Mouse (Mus musculus) embryonic facial prominence, embryonic 14.5 days (tissue): ENCODE measurements around the gene Gart. TPM values are rescaled to one million over a fixed set of nuclear protein-coding genes. Genes with fewer than 3 reads are reported as not detected.

ENCODE experiments used
- ATAC-seq: fragments of 200-750 bp; cut with Nextera tagmentation; 2 replicates; pipeline ENCODE4 v1.8.0; 2017; ENCODE audit warnings: low read depth, moderate number of reproducible peaks, moderate TSS enrichment
- DNase-seq: peaks from one replicate; pipeline ENCODE4 v3.0.0-alpha.2; 2015; ENCODE audit warnings: low spot score
- H3K27ac ChIP-seq: fragments of 300-500 bp; sonication (generic); replicated peaks from 2 replicates; pipeline ENCODE4 v1.5.1; 2014; ENCODE audit warnings: low read depth, mild to moderate bottlenecking, low read length, moderate library complexity
- H3K27me3 ChIP-seq: fragments of 300-500 bp; sonication (generic); replicated peaks from 2 replicates; pipeline ENCODE4 v1.6.1; 2014; ENCODE audit warnings: low read length; ENCODE audit not compliant: control insufficient read depth, insufficient read depth
- H3K36me3 ChIP-seq: fragments of 300-500 bp; sonication (generic); 2 replicates; pipeline ENCODE4 v1.6.1; 2014; ENCODE audit warnings: low read length, mixed read lengths; ENCODE audit not compliant: control insufficient read depth, insufficient read depth
- H3K4me1 ChIP-seq: fragments of 300-500 bp; sonication (generic); 2 replicates; pipeline ENCODE4 v1.6.1; 2014; ENCODE audit warnings: antibody characterized with exemption, low read length; ENCODE audit not compliant: control insufficient read depth, insufficient read depth
- H3K4me2 ChIP-seq: fragments of 300-500 bp; sonication (generic); 2 replicates; pipeline ENCODE4 v1.6.1; 2014; ENCODE audit warnings: low read depth, mild to moderate bottlenecking, low read length, moderate library complexity, mixed read lengths
- H3K4me3 ChIP-seq: fragments of 300-500 bp; sonication (generic); 2 replicates; pipeline ENCODE4 v1.5.1; 2014; ENCODE audit warnings: low read depth, mild to moderate bottlenecking, low read length
- H3K9ac ChIP-seq: fragments of 300-500 bp; sonication (generic); 2 replicates; pipeline ENCODE4 v1.6.1; 2014; ENCODE audit warnings: low read depth, mild to moderate bottlenecking, low read length, moderate library complexity, mixed read lengths
- H3K9me3 ChIP-seq: fragments of 300-500 bp; sonication (generic); 2 replicates; pipeline ENCODE4 v1.6.1; 2016; ENCODE audit warnings: low read length; ENCODE audit not compliant: control insufficient read depth
- WGBS: fragments of 180-500 bp; shearing (Covaris S2); extraction: QIAGEN DNeasy Blood & Tissue Kit; methylation state at CpG from one replicate; pipeline ENCODE4 v1.1.7; 2014; 5-methylcytosine and 5-hydroxymethylcytosine counted together
- polyA plus RNA-seq: library from polyadenylated mRNA; unstranded; fragments of >200 nt; fragmentation: Nextera tagmentation; extraction: Ambion mirVana; gene quantifications from 2 replicates; pipeline ENCODE4 v1.2.1, GENCODE M21; 2014

Gart gene
- polyA plus RNA-seq, 1 experiment from 2014 or later: 84.5 TPM

- Histone ChIP-seq H3K4me1 (peaks cover 6% of the 10 kb centered on the region; the same call in 1 of the 2 replicates), H3K27me3 (no peaks in the 10 kb centered on the region), H3K4me3 (peak overlapping the region; percentile 81), H3K4me2 (peak overlapping the region; percentile 75), H3K9ac (peak overlapping the region; percentile 78), H3K9me3 (no peaks in the 10 kb centered on the region), H3K27ac (no peak overlapping the region), H3K36me3 (peaks cover 3% of the 10 kb centered on the region; the same call in 1 of the 2 replicates)
- WGBS: 2% methylated on average over 30 of the region's 75 CpGs
- ATAC-seq: peak; percentile 0; the same call in 1 of the 2 replicates
- peak; percentile 28 for DNase-seq
Observed at GRCm38 (mm10) chr16:91596779-91597671, 49.7 kb downstream of the Gart start.

GRCm38 (mm10) chr16:91596397-91596778 is 50.4 kb downstream of the Gart start:
- Histone ChIP-seq H3K9ac (peak overlapping the region; percentile 78), H3K9me3 (no peaks in the 10 kb centered on the region), H3K4me1 (peaks cover 6% of the 10 kb centered on the region; the same call in 1 of the 2 replicates), H3K4me2 (peak overlapping the region; percentile 75), H3K36me3 (peaks cover 3% of the 10 kb centered on the region; the same call in 1 of the 2 replicates), H3K4me3 (peak overlapping the region; percentile 81), H3K27me3 (no peaks in the 10 kb centered on the region), H3K27ac (no peak overlapping the region)
- ATAC-seq: no peak
- 19% methylated on average over 9 of the region's 9 CpGs for WGBS
- peak; percentile 43 for DNase-seq

- ATAC-seq (no peak), DNase-seq (no peak)
- Histone ChIP-seq H3K4me2 (no peak overlapping the region), H3K9ac (0 out of 2 replicates have a peak overlapping the region, but pooled peaks have one; percentile 5), H3K4me3 (no peak overlapping the region), H3K27me3 (no peaks in the 10 kb centered on the region), H3K36me3 (peaks cover 3% of the 10 kb centered on the region; the same call in 1 of the 2 replicates), H3K4me1 (peaks cover 6% of the 10 kb centered on the region; the same call in 1 of the 2 replicates), H3K9me3 (no peaks in the 10 kb centered on the region), H3K27ac (no peak overlapping the region)
- WGBS: 78% methylated on average over 6 of the region's 6 CpGs
Observed at GRCm38 (mm10) chr16:91595076-91595475, 51.7 kb downstream of the Gart start.

- no peak overlapping the region for H3K4me2 ChIP-seq
- no peak overlapping the region for H3K9ac ChIP-seq
- no peak for DNase-seq
- no peaks in the 10 kb centered on the region for H3K27me3 ChIP-seq
- ATAC-seq: no peak
- no peak overlapping the region for H3K27ac ChIP-seq
- peaks cover 3% of the 10 kb centered on the region; the same call in 1 of the 2 replicates for H3K36me3 ChIP-seq
- no peaks in the 10 kb centered on the region for H3K9me3 ChIP-seq
- WGBS: 61% methylated on average over 3 of the region's 3 CpGs
- peaks cover 6% of the 10 kb centered on the region; the same call in 1 of the 2 replicates for H3K4me1 ChIP-seq
- no peak overlapping the region for H3K4me3 ChIP-seq
Observed at GRCm38 (mm10) chr16:91593262-91593661, 53.5 kb downstream of the Gart start.

- ATAC-seq (no peak), DNase-seq (no peak)
- no peak overlapping the region for H3K4me3 ChIP-seq
- no peak overlapping the region for H3K4me2 ChIP-seq
- H3K9me3 ChIP-seq: no peaks in the 10 kb centered on the region
- 59% methylated on average over 8 of the region's 8 CpGs for WGBS
- no peaks in the 10 kb centered on the region for H3K27me3 ChIP-seq
- H3K27ac ChIP-seq: no peak overlapping the region
- H3K36me3 ChIP-seq: peaks cover 3% of the 10 kb centered on the region; the same call in 1 of the 2 replicates
- peaks cover 9% of the 10 kb centered on the region; the same call in 1 of the 2 replicates for H3K4me1 ChIP-seq
- H3K9ac ChIP-seq: no peak overlapping the region
Observed at GRCm38 (mm10) chr16:91592162-91592561, 54.6 kb downstream of the Gart start.

- no peak overlapping the region for H3K9ac ChIP-seq
- no peaks in the 10 kb centered on the region for H3K27me3 ChIP-seq
- H3K4me2 ChIP-seq: no peak overlapping the region
- 0 out of 2 replicates have a peak, but pooled peaks cover 3% of the 10 kb centered on the region for H3K4me1 ChIP-seq
- no peaks in the 10 kb centered on the region for H3K9me3 ChIP-seq
- peaks cover 8% of the 10 kb centered on the region; the same call in 1 of the 2 replicates for H3K36me3 ChIP-seq
- H3K4me3 ChIP-seq: no peak overlapping the region
- no peak for ATAC-seq
- no peak overlapping the region for H3K27ac ChIP-seq
- 81% methylated on average over 3 of the region's 3 CpGs for WGBS
- DNase-seq: no peak
Observed at GRCm38 (mm10) chr16:91588703-91589102, 58.0 kb downstream of the Gart start.

GRCm38 (mm10) chr16:91587730-91588453 is 58.9 kb downstream of the Gart start:
- WGBS: 61% methylated on average over 6 of the region's 6 CpGs
- H3K9me3 ChIP-seq: no peaks in the 10 kb centered on the region
- no peak overlapping the region for H3K9ac ChIP-seq
- no peak overlapping the region for H3K27ac ChIP-seq
- DNase-seq (no peak), ATAC-seq (no peak)
- peaks cover 8% of the 10 kb centered on the region; the same call in 1 of the 2 replicates for H3K36me3 ChIP-seq
- 0 out of 2 replicates have a peak, but pooled peaks cover 3% of the 10 kb centered on the region for H3K4me1 ChIP-seq
- H3K27me3 ChIP-seq: no peaks in the 10 kb centered on the region
- no peak overlapping the region for H3K4me3 ChIP-seq
- H3K4me2 ChIP-seq: no peak overlapping the region

GRCm38 (mm10) chr16:91586244-91586643 is 60.5 kb downstream of the Gart start:
- no peak for DNase-seq
- WGBS: 87% methylated on average over 6 of the region's 6 CpGs
- peaks cover 5% of the 10 kb centered on the region; the same call in 1 of the 2 replicates for H3K36me3 ChIP-seq

More at GRCm38 (mm10) chr16:91586244-91586643, 60.5 kb downstream of the Gart start:
- Histone ChIP-seq H3K4me1 (0 out of 2 replicates have a peak, but pooled peaks cover 3% of the 10 kb centered on the region), H3K9ac (no peak overlapping the region), H3K4me3 (no peak overlapping the region), H3K27me3 (no peaks in the 10 kb centered on the region), H3K4me2 (no peak overlapping the region), H3K27ac (no peak overlapping the region), H3K9me3 (no peaks in the 10 kb centered on the region)
- no peak for ATAC-seq
